Mouse (Mus musculus) gastrocnemius, adult 18-20 months (tissue): ENCODE measurements around the gene Ccdc15. TPM values are rescaled to one million over a fixed set of nuclear protein-coding genes. Genes with fewer than 3 reads are reported as not detected.
A peak's percentile ranks its signal among the peaks of the same experiment; 100 is the strongest.

Source experiments
- DNase-seq: peaks from one replicate; pipeline ENCODE4 v3.0.0; 2021; ENCODE audit warnings: low spot score
- long read RNA-seq, 2 experiments: library from polyadenylated mRNA; stranded (forward); transcript quantifications; one replicate each; pipeline ENCODE4 v2.0.0; 2021
- total RNA-seq, 2 experiments: library from RNA; stranded (reverse); gene quantifications; 2 replicates each; pipeline ENCODE4 v1.2.3; 2021

The Ccdc15 gene
- total RNA-seq: 1 to 10 TPM; 1.5 TPM
- long read RNA-seq, experiment 1, partial matches to known transcripts: 0 of 1 reads
- long read RNA-seq, experiment 1, other reads (novel, unspliced or antisense): 1 of 1 reads
- long read RNA-seq, experiment 2, partial matches to known transcripts: 0 of 1 reads
- long read RNA-seq, experiment 2, other reads (novel, unspliced or antisense): 0 of 1 reads

GRCm38 (mm10) chr9:37347988-37348642 is at the start of gene Ccdc15:
Gene Ccdc15 (minus strand): TSS chr9:37348432.
- peak; percentile 96 for DNase-seq

- no peak for DNase-seq
Observed at GRCm38 (mm10) chr9:37393482-37394131, 45.4 kb upstream of the Ccdc15 start.

DNA sequence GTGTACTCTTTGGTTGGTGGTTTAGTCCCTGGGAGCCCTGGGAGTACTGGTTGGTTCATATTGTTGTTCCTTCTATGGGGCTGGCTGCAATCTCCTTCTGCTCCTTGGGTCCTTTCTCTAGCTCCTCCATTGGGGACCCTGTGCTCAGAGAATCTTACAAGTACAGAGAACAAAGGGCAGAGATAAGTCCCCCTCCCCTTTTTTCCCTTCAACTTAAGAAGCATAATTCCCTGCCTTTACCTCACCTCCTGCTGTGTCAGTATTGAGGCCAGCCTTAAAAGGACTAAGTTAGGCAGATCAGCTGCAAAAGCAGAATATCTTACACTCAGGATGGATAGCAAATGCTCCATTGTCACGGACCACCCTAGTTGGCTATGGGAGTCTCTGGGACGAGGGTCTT is 43.8 kb upstream of the Ccdc15 start:
- no peak for DNase-seq

DNA sequence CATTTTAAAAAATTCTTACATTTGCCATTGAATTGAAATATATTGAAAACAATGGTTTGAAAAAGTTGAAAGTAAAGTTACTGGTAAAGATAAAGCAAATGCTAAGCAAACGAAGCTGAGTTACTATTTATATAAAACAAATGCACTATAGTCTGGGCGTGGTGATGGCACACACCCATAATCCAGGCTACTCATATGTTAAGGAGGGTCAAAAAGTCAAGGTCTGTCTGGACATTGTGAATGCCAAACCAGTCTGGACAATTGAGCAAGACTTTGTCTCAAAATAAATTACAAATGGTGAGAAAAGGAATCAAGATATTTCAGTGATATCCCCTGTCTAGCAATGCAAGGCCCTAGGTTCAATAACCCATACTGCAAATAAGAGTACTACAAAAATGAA is 42.7 kb upstream of the Ccdc15 start:
- DNase-seq: no peak

GRCm38 (mm10) chr9:37384284-37385182 is 36.3 kb upstream of the Ccdc15 start:
- no peak for DNase-seq

GRCm38 (mm10) chr9:37383161-37383560 is 34.9 kb upstream of the Ccdc15 start:
- no peak for DNase-seq

DNA sequence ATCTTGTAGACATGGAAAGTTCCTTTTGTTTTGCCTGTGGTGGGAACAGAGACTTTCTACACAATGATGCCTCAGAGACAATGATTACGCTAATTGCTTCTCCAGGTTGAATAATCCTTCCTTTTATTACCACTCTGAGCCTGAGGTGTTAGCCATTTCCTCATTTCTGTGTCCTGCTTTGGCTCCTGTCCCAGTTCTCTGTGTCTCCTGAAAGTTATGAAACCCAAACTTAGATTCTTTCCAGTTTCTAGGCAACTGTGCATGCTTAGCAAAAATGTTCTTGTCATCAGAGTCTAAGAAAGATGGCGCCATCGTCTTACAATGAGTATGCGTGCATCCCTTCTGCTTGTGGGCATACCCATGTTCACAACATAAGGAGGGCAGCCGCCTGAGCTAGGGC is 27.5 kb upstream of the Ccdc15 start:
- no peak for DNase-seq

- DNase-seq: no peak
Observed at GRCm38 (mm10) chr9:37371232-37371801, 23.1 kb upstream of the Ccdc15 start.

- DNase-seq: peak; percentile 19
Observed at GRCm38 (mm10) chr9:37368860-37369259, 20.6 kb upstream of the Ccdc15 start.

- DNase-seq: no peak
Observed at GRCm38 (mm10) chr9:37368081-37368830, 20.0 kb upstream of the Ccdc15 start.

GRCm38 (mm10) chr9:37367301-37368080 is 19.3 kb upstream of the Ccdc15 start, which contains the start of gene Hepacam:
Gene Hepacam (plus strand): TSS chr9:37367351.
- DNase-seq: no peak

- DNase-seq: no peak
Observed at GRCm38 (mm10) chr9:37365706-37366105, 17.5 kb upstream of the Ccdc15 start.

- no peak for DNase-seq
Observed at GRCm38 (mm10) chr9:37364392-37364791, 16.2 kb upstream of the Ccdc15 start.

- DNase-seq: no peak
Observed at GRCm38 (mm10) chr9:37363551-37363950, 15.3 kb upstream of the Ccdc15 start.

- DNase-seq: no peak
Observed at GRCm38 (mm10) chr9:37362881-37363280, 14.6 kb upstream of the Ccdc15 start.

DNA sequence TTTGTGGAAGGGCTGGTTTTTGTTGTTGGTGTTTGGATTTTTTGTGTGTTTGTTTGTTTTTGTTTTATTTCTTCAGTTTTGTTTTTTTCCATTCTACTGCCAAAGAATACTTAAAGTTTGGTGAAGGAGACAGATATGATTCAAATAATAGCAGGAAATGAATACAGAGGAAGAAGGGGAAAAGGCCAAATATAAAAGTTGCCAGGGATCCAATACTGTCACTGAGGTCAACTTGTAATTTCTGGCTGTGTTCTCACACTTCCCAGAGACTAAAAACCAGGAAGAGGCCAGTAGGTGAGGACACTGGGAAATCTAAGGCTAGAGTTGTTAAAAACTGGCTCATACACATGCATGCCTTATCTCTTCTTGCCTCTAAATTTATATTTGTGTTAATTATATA is 13.9 kb upstream of the Ccdc15 start:
- DNase-seq: no peak

GRCm38 (mm10) chr9:37359331-37360220 is 11.3 kb upstream of the Ccdc15 start:
- no peak for DNase-seq

DNA sequence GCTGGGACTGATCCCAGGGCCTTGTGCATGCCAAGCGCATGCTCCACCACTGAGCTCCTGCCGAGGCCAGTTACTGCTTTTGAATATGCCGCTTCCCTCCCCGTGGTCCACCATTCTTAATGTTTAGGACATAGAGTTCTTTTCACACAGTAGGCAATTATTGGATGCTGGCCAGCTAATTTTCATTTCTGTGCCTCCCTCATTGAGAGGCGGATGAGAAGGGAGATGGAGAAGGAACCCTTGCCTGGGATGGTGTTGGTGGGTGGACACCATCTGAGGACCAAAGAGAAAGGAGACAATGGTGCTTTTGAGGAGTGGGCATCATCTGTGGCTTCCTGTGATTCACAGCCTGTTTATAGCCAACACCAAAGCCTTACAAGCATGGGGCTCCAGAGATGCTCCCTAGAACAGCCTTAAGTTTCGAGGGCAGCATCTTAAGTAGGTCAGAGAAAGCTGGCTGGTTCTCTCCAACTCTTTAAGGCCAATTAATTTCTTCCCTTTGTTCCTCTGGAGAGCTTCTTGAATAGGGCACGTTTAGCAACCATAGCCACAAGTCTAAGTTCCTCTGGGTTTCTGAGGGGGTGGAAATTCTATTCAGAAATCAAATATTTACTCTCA is 10.6 kb upstream of the Ccdc15 start:
- no peak for DNase-seq
